Mouse (Mus musculus): ENCODE data around the gene Cfap54. TPM values are rescaled to one million over a fixed set of nuclear protein-coding genes. Genes with fewer than 3 reads are reported as not detected.

The Cfap54 gene
- polyA plus RNA-seq, 1 experiment from 2014 or later: 0.07 TPM

Other genes with a start within 250 kb of the Cfap54 start
- 19.2 and 20.6 TPM in 2 replicates for gene Cdk17, start 79.3 kb upstream of the Cfap54 start, polyA plus RNA-seq (2015; fragmentation: Nextera tagmentation; extraction: Ambion mirVana)
- 33.9 and 40.0 TPM in 2 replicates for gene Elk3, start 229.5 kb upstream of the Cfap54 start, polyA plus RNA-seq (2015; fragmentation: Nextera tagmentation; extraction: Ambion mirVana)